Mouse (Mus musculus) embryonic facial prominence, embryonic 13.5 days (tissue): ENCODE measurements at regions not wholly inside any gene's neighbourhood (a gene's known extent, or its start where the extent isn't known, plus 50 kb on each side); places are given as distances from the start of the nearest gene placed in this dataset.

Experiments used
- ATAC-seq: fragments of 200-750 bp; cut with Nextera tagmentation; 2 replicates; pipeline ENCODE4 v1.8.0; 2017; ENCODE audit warnings: low read depth; ENCODE audit not compliant: insufficient number of reproducible peaks, insufficient read depth, low FRiP score, low TSS enrichment
- H3K27ac ChIP-seq: fragments of 300-500 bp; sonication (generic); 2 replicates; pipeline ENCODE4 v1.5.1; 2015; ENCODE audit warnings: moderate library complexity, mild to moderate bottlenecking, inconsistent platforms
- H3K27me3 ChIP-seq: fragments of 300-500 bp; sonication (generic); 2 replicates; pipeline ENCODE4 v1.6.1; 2015; ENCODE audit warnings: mild to moderate bottlenecking, inconsistent platforms
- H3K36me3 ChIP-seq: fragments of 300-500 bp; sonication (generic); 2 replicates; pipeline ENCODE4 v1.6.1; 2015; ENCODE audit warnings: mild to moderate bottlenecking, inconsistent platforms
- H3K4me1 ChIP-seq: fragments of 300-500 bp; sonication (generic); 2 replicates; pipeline ENCODE4 v1.6.1; 2015; ENCODE audit warnings: inconsistent platforms
- H3K4me2 ChIP-seq: fragments of 300-500 bp; sonication (generic); 2 replicates; pipeline ENCODE4 v1.6.1; 2015; ENCODE audit warnings: moderate library complexity, mild to moderate bottlenecking, inconsistent platforms
- H3K4me3 ChIP-seq: fragments of 300-500 bp; sonication (generic); 2 replicates; pipeline ENCODE4 v1.5.1; 2015; ENCODE audit warnings: mild to moderate bottlenecking, inconsistent platforms
- H3K9ac ChIP-seq: fragments of 300-500 bp; sonication (generic); 2 replicates; pipeline ENCODE4 v1.6.1; 2015; ENCODE audit warnings: mild to moderate bottlenecking, inconsistent platforms
- H3K9me3 ChIP-seq: fragments of 300-500 bp; sonication (generic); 2 replicates; pipeline ENCODE4 v1.6.1; 2016; ENCODE audit warnings: inconsistent platforms
- WGBS: fragments of 180-500 bp; shearing (Covaris S2); methylation state at CpG from one replicate; pipeline ENCODE4 v1.1.7; 2015; ENCODE audit warnings: mixed read lengths; 5-methylcytosine and 5-hydroxymethylcytosine counted together

- Histone ChIP-seq H3K27me3 (no peaks in the 10 kb centered on the region), H3K36me3 (no peaks in the 10 kb centered on the region), H3K4me3 (no peak overlapping the region), H3K27ac (no peak overlapping the region), H3K4me1 (no peaks in the 10 kb centered on the region), H3K9ac (no peak overlapping the region), H3K9me3 (no peaks in the 10 kb centered on the region), H3K4me2 (no peak overlapping the region)
- WGBS = 96% methylated on average over 12 of the region's 12 CpGs
- ATAC-seq = no peak
Measured at GRCm38 (mm10) chr2:147717484-147717947, 329.3 kb downstream of the Foxa2 start.

- H3K4me3 ChIP-seq = no peak overlapping the region
- no peak overlapping the region for H3K9ac ChIP-seq
- H3K4me2 ChIP-seq = no peak overlapping the region
- H3K4me1 ChIP-seq = peaks cover 2% of the 10 kb centered on the region; the same call in 1 of the 2 replicates
- H3K36me3 ChIP-seq = no peaks in the 10 kb centered on the region
- no peak for ATAC-seq
- H3K27me3 ChIP-seq = peaks cover 4% of the 10 kb centered on the region; the same call in 1 of the 2 replicates
- no peak overlapping the region for H3K27ac ChIP-seq
- no peaks in the 10 kb centered on the region for H3K9me3 ChIP-seq
- WGBS = 81% methylated on average over 5 of the region's 5 CpGs
Measured at GRCm38 (mm10) chr2:147715791-147716190, 331.0 kb downstream of the Foxa2 start.

GRCm38 (mm10) chr2:147710593-147711265 lies 336.0 kb downstream of the Foxa2 start:
- H3K4me3 ChIP-seq = no peak overlapping the region
- H3K27me3 ChIP-seq = peaks cover 7% of the 10 kb centered on the region
- peaks cover 7% of the 10 kb centered on the region; the same call in 1 of the 2 replicates for H3K4me1 ChIP-seq
- H3K27ac ChIP-seq = no peak overlapping the region
- H3K36me3 ChIP-seq = no peaks in the 10 kb centered on the region
- H3K9ac ChIP-seq = no peak overlapping the region
- no peak overlapping the region for H3K4me2 ChIP-seq
- WGBS = 60% methylated on average over 8 of the region's 8 CpGs
- no peak for ATAC-seq
- H3K9me3 ChIP-seq = no peaks in the 10 kb centered on the region

GRCm38 (mm10) chr2:147709799-147710198 lies 337.0 kb downstream of the Foxa2 start:
- no peaks in the 10 kb centered on the region for H3K36me3 ChIP-seq
- no peaks in the 10 kb centered on the region for H3K9me3 ChIP-seq
- peaks cover 7% of the 10 kb centered on the region for H3K27me3 ChIP-seq
- H3K9ac ChIP-seq = no peak overlapping the region
- no peak overlapping the region for H3K4me2 ChIP-seq
- H3K4me3 ChIP-seq = no peak overlapping the region
- ATAC-seq = no peak
- H3K27ac ChIP-seq = no peak overlapping the region
- H3K4me1 ChIP-seq = peaks cover 7% of the 10 kb centered on the region; the same call in 1 of the 2 replicates

- no peak overlapping the region for H3K27ac ChIP-seq
- WGBS = 84% methylated on average over 6 of the region's 6 CpGs
- peaks cover 7% of the 10 kb centered on the region for H3K27me3 ChIP-seq
- no peak overlapping the region for H3K9ac ChIP-seq
- ATAC-seq = no peak
- no peaks in the 10 kb centered on the region for H3K9me3 ChIP-seq
- no peaks in the 10 kb centered on the region for H3K36me3 ChIP-seq
- peaks cover 7% of the 10 kb centered on the region; the same call in 1 of the 2 replicates for H3K4me1 ChIP-seq
- H3K4me3 ChIP-seq = no peak overlapping the region
- H3K4me2 ChIP-seq = no peak overlapping the region
Measured at GRCm38 (mm10) chr2:147707156-147707555, 339.6 kb downstream of the Foxa2 start.

GRCm38 (mm10) chr2:147703981-147704380 lies 342.3 kb downstream of the Pax1 start:
- ATAC-seq = no peak
- WGBS = 77% methylated on average over 10 of the region's 10 CpGs
- H3K4me1 ChIP-seq = no peaks in the 10 kb centered on the region
- no peak overlapping the region for H3K4me3 ChIP-seq
- H3K9me3 ChIP-seq = no peaks in the 10 kb centered on the region
- H3K9ac ChIP-seq = no peak overlapping the region
- H3K27me3 ChIP-seq = no peaks in the 10 kb centered on the region
- H3K4me2 ChIP-seq = no peak overlapping the region
- no peaks in the 10 kb centered on the region for H3K36me3 ChIP-seq
- H3K27ac ChIP-seq = no peak overlapping the region

GRCm38 (mm10) chr2:147702330-147703063 lies 340.8 kb downstream of the Pax1 start:
- Histone ChIP-seq H3K27ac (no peak overlapping the region), H3K9ac (no peak overlapping the region), H3K4me1 (no peaks in the 10 kb centered on the region), H3K36me3 (no peaks in the 10 kb centered on the region), H3K4me2 (no peak overlapping the region), H3K4me3 (no peak overlapping the region), H3K27me3 (no peaks in the 10 kb centered on the region), H3K9me3 (no peaks in the 10 kb centered on the region)
- 56% methylated on average over 6 of the region's 6 CpGs for WGBS
- no peak for ATAC-seq

- H3K4me2 ChIP-seq = no peak overlapping the region
- H3K4me1 ChIP-seq = no peaks in the 10 kb centered on the region
- no peak overlapping the region for H3K4me3 ChIP-seq
- H3K27ac ChIP-seq = no peak overlapping the region
- H3K36me3 ChIP-seq = no peaks in the 10 kb centered on the region
- no peak overlapping the region for H3K9ac ChIP-seq
- ATAC-seq = no peak
- no peaks in the 10 kb centered on the region for H3K27me3 ChIP-seq
- WGBS = 74% methylated on average over 6 of the region's 6 CpGs
- H3K9me3 ChIP-seq = no peaks in the 10 kb centered on the region
Measured at GRCm38 (mm10) chr2:147699524-147700081, 337.9 kb downstream of the Pax1 start.

- Histone ChIP-seq H3K9ac (no peak overlapping the region), H3K4me2 (no peak overlapping the region), H3K27me3 (peaks cover 3% of the 10 kb centered on the region; the same call in 1 of the 2 replicates), H3K4me3 (no peak overlapping the region), H3K4me1 (peaks cover 5% of the 10 kb centered on the region; the same call in 1 of the 2 replicates), H3K27ac (no peak overlapping the region), H3K9me3 (no peaks in the 10 kb centered on the region), H3K36me3 (no peaks in the 10 kb centered on the region)
- ATAC-seq = no peak
- 83% methylated on average over 10 of the region's 10 CpGs for WGBS
Measured at GRCm38 (mm10) chr2:147691896-147692295, 330.2 kb downstream of the Pax1 start.

GRCm38 (mm10) chr2:147690506-147691208 lies 328.9 kb downstream of the Pax1 start:
- WGBS = 38% methylated on average over 15 of the region's 15 CpGs

GRCm38 (mm10) chr2:147688742-147689141 lies 327.0 kb downstream of the Pax1 start:
- Histone ChIP-seq H3K36me3 (no peaks in the 10 kb centered on the region), H3K27ac (no peak overlapping the region), H3K4me2 (no peak overlapping the region), H3K4me1 (peaks cover 5% of the 10 kb centered on the region; the same call in 1 of the 2 replicates), H3K4me3 (no peak overlapping the region), H3K9ac (no peak overlapping the region), H3K27me3 (peaks cover 3% of the 10 kb centered on the region; the same call in 1 of the 2 replicates), H3K9me3 (no peaks in the 10 kb centered on the region)
- no peak for ATAC-seq
- WGBS = 23% methylated on average over 6 of the region's 6 CpGs

More at GRCm38 (mm10) chr2:147690506-147691208, 328.9 kb downstream of the Pax1 start:
- H3K4me1 ChIP-seq = peaks cover 5% of the 10 kb centered on the region; the same call in 1 of the 2 replicates
- H3K9ac ChIP-seq = no peak overlapping the region
- H3K4me2 ChIP-seq = no peak overlapping the region
- no peak overlapping the region for H3K4me3 ChIP-seq
- H3K9me3 ChIP-seq = no peaks in the 10 kb centered on the region
- ATAC-seq = no peak
- H3K36me3 ChIP-seq = no peaks in the 10 kb centered on the region
- H3K27me3 ChIP-seq = peaks cover 3% of the 10 kb centered on the region; the same call in 1 of the 2 replicates
- no peak overlapping the region for H3K27ac ChIP-seq
